Mouse (Mus musculus): ENCODE measurements around the gene Cnot10. TPM values are rescaled to one million over a fixed set of nuclear protein-coding genes. Genes with fewer than 3 reads are reported as not detected.

Cnot10 gene
- polyA plus RNA-seq, 1 experiment from 2014 or later: 13.8 TPM

DNA sequence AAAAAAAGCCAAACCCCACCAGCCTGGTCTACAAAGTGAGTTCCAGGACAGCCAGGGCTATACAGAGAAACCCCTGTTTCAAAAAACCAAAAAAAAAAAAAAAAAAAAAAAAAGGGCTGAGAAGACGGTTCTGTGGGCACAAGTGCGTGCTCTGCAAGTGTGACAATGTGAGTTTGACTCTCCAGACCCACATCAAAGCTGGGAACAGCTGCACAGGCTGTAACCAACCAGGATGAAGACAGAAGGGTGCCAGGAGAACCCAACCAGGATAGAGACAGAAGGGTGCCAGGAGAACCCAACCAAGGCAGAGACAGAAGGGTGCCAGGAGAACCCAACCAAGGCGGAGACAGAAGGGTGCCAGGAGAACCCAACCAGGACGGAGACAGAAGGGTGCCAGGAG is 3.8 kb downstream of the Cnot10 start:
- Histone ChIP-seq H3K79me2 (ENCODE audit: inconsistent target) (peaks cover 64% of the 10 kb centered on the region), H3K4me3 (ENCODE audit: inconsistent target) (no peak overlapping the region), H3K27ac (no peak overlapping the region), H3K36me3 (ENCODE audit: inconsistent target) (peaks cover 14% of the 10 kb centered on the region; the same call in 1 of the 2 replicates)
- WGBS (ENCODE audit: missing documents): 100% methylated on average over 4 of the region's 4 CpGs

DNA sequence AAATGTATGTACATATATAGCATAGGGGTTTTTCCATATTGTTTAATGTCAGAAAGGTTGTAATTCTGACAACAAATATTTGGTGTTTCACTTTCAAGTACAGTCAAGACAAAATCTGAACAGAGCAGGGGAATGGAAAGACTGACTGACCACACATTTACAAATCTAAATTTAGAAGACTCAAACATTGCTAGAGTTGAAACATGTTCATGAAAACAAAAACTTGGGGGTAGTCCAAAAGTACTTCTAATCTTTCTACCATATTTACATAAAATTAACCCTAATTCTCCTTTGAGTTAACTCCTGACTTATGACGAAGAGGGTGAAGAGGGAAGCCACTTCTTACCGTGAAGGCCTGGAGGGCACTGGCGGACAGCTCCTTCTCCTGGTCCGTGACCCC is 7.7 kb downstream of the Cnot10 start:
- no peak overlapping the region for H3K4me3 ChIP-seq (ENCODE audit: inconsistent target)
- no peak overlapping the region for H3K27ac ChIP-seq
- WGBS (ENCODE audit: missing documents): 91% methylated on average over 4 of the region's 4 CpGs
- peaks cover 42% of the 10 kb centered on the region for H3K79me2 ChIP-seq (ENCODE audit: inconsistent target)
- H3K36me3 ChIP-seq (ENCODE audit: inconsistent target): peaks cover 43% of the 10 kb centered on the region; the same call in 1 of the 2 replicates

DNA sequence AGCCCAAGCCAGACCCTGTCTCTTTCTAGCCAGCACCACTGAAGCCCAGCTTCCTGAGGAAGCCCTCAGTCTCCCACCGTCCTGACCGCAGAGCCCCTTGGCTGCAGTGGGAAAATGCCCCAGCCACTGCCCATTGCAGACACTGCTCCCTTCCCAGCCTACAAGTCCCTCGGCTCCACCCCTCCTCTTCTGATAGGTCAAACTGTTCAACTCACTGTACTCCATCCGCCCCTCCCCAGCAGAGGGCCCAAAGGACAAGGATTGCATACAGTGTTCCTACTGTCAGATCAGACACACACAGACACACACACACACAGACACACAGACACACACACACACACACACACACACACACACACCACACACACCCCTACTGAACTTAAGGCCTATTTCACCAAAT is 13.3 kb downstream of the Cnot10 start:
- H3K4me3 ChIP-seq (ENCODE audit: inconsistent target): no peak overlapping the region
- no peak overlapping the region for H3K27ac ChIP-seq
- WGBS (ENCODE audit: missing documents): 98% methylated on average over 4 of the region's 4 CpGs
- no peaks in the 10 kb centered on the region for H3K79me2 ChIP-seq (ENCODE audit: inconsistent target)
- peaks cover 63% of the 10 kb centered on the region; the same call in 1 of the 2 replicates for H3K36me3 ChIP-seq (ENCODE audit: inconsistent target)

DNA sequence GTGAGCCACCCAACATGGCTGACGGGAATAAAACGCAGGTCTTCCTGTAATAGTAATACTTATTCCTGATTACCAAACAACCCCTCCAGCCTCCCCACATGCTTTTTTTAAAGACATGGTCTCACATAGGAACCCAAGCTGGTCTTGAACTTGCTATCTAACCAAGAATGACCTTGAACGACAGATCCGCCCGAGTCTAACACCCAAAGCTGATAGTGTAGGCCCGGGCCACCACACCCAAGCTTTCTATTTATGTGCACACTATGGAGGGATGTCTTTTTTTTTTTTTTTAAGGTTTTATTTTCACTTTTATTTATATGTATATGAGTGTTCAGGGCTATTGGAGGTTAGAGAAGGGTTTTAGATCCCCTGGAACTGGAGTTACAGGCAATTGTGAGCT is 15.8 kb downstream of the Cnot10 start:
- Histone ChIP-seq H3K36me3 (ENCODE audit: inconsistent target) (peaks cover 52% of the 10 kb centered on the region; the same call in 1 of the 2 replicates), H3K79me2 (ENCODE audit: inconsistent target) (no peaks in the 10 kb centered on the region)
- WGBS (ENCODE audit: missing documents): 91% methylated on average over 6 of the region's 6 CpGs

DNA sequence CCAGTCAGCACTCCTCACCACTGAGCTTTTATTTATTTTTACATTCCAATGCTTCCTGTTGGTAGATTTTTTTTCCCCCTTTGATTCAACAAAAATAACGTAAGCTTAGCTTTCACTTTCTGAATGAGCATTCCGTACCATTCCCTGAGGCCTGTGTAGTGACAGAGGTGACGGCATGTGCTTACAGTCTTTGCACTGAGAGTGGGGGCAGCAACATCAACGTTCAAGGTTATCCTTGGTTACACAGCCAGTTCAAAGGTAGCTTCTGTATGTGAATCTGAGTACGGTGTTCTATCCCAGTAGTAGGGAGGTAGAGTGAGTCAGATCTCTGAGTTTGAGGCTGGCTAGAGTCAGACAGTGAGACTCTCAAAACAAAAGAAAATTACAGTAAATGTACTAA is 18.8 kb downstream of the Cnot10 start:
- Histone ChIP-seq H3K27ac (no peak overlapping the region), H3K4me3 (ENCODE audit: inconsistent target) (no peak overlapping the region), H3K79me2 (ENCODE audit: inconsistent target) (no peaks in the 10 kb centered on the region), H3K36me3 (ENCODE audit: inconsistent target) (peaks cover 46% of the 10 kb centered on the region; the same call in 1 of the 2 replicates)
- WGBS (ENCODE audit: missing documents): 95% methylated on average over 5 of the region's 5 CpGs

More for the DNA sequence above, 15.8 kb downstream of the Cnot10 start:
- no peak overlapping the region for H3K27ac ChIP-seq
- H3K4me3 ChIP-seq (ENCODE audit: inconsistent target): no peak overlapping the region

DNA sequence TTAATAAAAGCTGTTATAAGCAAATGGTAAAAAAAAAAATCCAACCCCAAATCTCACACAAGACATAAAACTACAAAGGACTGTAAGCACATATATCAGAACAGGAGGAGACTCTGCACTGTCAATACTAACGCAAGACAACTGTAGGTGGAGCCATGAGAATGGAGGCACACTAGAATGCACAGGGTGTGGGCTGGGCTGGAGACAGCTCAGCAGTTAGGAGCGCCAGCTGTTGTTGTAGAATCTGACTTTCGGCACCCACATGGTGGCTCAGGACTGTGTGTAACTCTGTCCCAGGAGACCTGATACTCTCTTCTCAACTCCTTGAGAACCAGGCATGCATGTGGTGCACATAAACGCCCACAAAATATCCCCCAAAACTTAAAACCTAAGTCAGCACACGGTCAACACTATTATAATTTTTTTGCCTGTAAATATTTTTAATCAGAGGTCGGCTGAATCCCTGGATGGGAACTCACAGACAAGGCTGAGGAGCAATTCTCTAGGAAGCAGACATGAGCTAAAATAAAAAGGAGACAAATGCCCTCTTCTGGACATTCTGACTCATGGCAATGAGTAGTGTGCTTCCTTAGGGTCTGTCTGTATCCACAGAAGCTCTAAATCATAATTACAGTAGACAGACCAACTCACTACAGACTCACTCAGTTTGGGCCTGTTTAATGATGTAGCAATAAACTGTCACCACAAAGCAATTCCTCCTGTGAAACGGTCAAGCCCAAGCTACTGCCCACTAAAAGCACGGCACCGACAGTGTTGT is 25.6 kb downstream of the Cnot10 start:
- Histone ChIP-seq H3K4me3 (ENCODE audit: inconsistent target) (no peak overlapping the region), H3K79me2 (ENCODE audit: inconsistent target) (no peaks in the 10 kb centered on the region), H3K36me3 (ENCODE audit: inconsistent target) (peaks cover 57% of the 10 kb centered on the region), H3K27ac (no peak overlapping the region)
- WGBS (ENCODE audit: missing documents): 95% methylated on average over 9 of the region's 9 CpGs

DNA sequence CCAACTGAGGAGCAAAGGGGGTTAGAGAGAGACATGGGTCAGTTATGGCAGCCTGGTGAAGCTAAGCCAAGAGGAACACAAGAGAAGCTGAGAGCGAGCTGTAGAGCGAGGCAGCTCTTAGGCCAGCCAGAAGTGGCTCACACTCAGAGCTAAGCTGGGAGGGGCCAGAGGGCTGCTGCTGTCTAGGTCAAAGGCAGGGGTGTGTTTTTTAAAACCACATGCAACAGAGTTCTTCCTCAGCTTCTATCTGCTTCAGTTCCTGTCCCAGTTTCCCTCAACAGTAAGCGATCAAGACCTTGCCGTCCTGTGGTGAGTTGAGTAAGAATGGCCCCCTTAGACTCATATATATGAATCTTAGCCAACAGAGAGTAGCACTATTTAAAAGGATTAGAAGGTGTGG is 27.0 kb downstream of the Cnot10 start:
- no peak overlapping the region for H3K27ac ChIP-seq

DNA sequence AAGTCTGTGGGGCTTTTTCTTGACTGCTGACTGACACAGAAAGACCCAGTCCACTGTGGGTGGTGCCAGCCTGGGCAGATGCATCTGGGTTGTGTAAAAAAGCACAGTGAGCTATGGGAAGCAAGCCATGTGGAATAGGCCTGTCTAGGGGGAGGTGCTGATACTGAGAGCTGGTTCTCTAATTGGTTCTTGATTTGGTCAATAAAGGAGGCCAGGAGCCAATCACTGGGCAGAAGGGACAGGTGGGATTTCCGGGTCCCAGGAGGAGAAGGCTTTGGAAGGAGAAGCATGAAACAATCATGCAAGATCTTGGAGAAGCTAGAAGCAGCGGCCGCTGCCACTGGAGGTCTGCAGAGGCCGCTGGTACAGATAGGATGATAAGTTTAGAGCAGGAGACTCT is 27.4 kb downstream of the Cnot10 start:
- no peaks in the 10 kb centered on the region for H3K79me2 ChIP-seq (ENCODE audit: inconsistent target)
- WGBS (ENCODE audit: missing documents): 100% methylated on average over 4 of the region's 4 CpGs
- no peak overlapping the region for H3K27ac ChIP-seq
- H3K4me3 ChIP-seq (ENCODE audit: inconsistent target): no peak overlapping the region
- H3K36me3 ChIP-seq (ENCODE audit: inconsistent target): peaks cover 51% of the 10 kb centered on the region

More for the DNA sequence above, 27.0 kb downstream of the Cnot10 start:
- peaks cover 53% of the 10 kb centered on the region for H3K36me3 ChIP-seq (ENCODE audit: inconsistent target)
- no peak overlapping the region for H3K4me3 ChIP-seq (ENCODE audit: inconsistent target)
- H3K79me2 ChIP-seq (ENCODE audit: inconsistent target): no peaks in the 10 kb centered on the region
- 69% methylated on average over 4 of the region's 4 CpGs for WGBS (ENCODE audit: missing documents)

DNA sequence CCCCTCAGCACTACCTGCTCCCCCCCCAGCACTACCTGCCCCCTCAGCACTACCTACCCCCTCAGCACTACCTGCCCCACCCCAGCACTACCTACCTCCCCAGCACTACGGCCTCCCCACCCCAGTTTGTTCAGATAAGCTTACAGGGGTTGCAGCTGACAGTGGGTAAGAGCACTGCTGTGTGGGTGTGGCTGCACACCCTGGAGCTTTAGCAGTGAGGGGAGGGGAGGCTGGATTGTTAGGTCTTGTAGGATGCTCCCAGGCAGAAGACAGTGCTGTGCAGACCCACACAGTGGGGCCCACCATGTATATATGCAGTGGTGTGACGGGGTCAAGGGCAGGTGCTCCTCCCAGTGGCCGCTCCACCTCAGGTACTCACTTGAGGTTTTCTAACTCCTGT is 29.7 kb downstream of the Cnot10 start:
- no peak overlapping the region for H3K4me3 ChIP-seq (ENCODE audit: inconsistent target)
- peaks cover 54% of the 10 kb centered on the region for H3K36me3 ChIP-seq (ENCODE audit: inconsistent target)
- no peaks in the 10 kb centered on the region for H3K79me2 ChIP-seq (ENCODE audit: inconsistent target)
- WGBS (ENCODE audit: missing documents): 93% methylated on average over 3 of the region's 3 CpGs
- no peak overlapping the region for H3K27ac ChIP-seq

DNA sequence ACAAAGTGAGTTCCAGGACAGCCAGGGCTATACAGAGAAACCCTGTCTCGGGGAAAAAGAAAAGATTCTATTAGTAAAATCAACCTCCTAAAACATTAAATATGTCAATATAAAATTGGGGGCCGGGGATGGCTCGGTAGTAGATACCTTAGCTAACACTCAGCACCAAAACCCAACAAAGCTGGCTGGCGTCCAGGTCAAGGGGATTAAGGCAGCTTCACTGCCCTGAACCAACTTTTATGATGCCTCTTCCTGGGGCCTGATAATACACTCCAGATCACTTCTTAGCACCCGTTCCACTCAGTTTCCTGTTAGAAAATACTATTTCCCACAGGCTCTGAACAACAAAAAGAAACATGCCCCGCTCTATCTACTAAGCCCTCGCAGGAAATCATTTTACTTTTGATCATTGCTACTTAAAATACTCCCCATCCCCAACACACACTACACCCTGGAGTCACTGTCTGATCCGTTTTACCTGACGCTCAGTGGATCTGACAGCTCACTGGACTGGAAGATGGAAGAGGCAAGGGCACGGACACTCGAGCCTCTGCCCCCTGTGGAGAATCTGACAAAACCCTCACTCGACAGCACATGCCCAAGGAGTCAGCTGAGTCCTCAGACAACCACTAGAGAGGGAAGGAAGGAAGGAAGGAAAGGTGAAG is 36.0 kb downstream of the Cnot10 start:
- Histone ChIP-seq H3K27ac (no peak overlapping the region), H3K4me3 (ENCODE audit: inconsistent target) (no peak overlapping the region), H3K36me3 (ENCODE audit: inconsistent target) (peaks cover 25% of the 10 kb centered on the region; the same call in 1 of the 2 replicates), H3K79me2 (ENCODE audit: inconsistent target) (no peaks in the 10 kb centered on the region)
- 91% methylated on average over 12 of the region's 12 CpGs for WGBS (ENCODE audit: missing documents)

DNA sequence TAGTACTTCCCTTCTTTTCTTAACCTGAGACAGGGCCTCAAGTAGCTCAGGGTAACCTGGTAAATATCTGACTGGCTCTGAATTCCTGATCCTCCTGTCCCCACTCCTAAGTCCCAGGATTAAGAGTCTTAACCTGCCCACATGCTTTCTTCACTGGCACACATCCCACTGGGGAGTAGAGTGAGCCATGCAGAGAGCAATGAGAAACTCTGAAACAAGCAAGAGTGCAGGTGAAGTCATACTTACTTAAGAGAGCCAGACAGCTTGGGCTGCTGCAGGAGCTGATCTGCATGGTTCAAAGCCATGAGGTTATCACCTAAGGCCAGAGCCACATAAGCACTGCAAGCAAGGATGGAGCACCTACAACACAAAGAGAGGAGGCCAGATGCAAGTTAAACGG is 38.9 kb downstream of the Cnot10 start:
- no peaks in the 10 kb centered on the region for H3K79me2 ChIP-seq (ENCODE audit: inconsistent target)
- WGBS (ENCODE audit: missing documents): 87% methylated on average over 1 of the region's 1 CpGs
- peaks cover 32% of the 10 kb centered on the region for H3K36me3 ChIP-seq (ENCODE audit: inconsistent target)
- no peak overlapping the region for H3K27ac ChIP-seq
- no peak overlapping the region for H3K4me3 ChIP-seq (ENCODE audit: inconsistent target)

DNA sequence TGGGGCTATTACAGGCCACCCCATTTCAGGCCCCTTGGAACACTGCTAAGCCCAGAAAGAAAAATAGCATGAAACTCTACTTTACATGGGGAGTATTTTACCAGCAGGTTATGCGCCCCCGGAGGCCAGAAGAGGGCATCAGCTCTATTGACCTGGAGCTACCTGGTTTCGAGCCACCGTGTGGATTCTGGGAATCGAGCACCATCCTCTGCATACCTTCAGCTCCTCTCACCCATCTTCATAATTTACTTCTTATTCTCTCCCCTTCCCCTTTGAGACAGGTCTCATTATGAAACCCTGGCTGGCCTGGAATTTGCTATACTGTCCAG is 55.0 kb downstream of the Cnot10 start:
- no peak overlapping the region for H3K27ac ChIP-seq

DNA sequence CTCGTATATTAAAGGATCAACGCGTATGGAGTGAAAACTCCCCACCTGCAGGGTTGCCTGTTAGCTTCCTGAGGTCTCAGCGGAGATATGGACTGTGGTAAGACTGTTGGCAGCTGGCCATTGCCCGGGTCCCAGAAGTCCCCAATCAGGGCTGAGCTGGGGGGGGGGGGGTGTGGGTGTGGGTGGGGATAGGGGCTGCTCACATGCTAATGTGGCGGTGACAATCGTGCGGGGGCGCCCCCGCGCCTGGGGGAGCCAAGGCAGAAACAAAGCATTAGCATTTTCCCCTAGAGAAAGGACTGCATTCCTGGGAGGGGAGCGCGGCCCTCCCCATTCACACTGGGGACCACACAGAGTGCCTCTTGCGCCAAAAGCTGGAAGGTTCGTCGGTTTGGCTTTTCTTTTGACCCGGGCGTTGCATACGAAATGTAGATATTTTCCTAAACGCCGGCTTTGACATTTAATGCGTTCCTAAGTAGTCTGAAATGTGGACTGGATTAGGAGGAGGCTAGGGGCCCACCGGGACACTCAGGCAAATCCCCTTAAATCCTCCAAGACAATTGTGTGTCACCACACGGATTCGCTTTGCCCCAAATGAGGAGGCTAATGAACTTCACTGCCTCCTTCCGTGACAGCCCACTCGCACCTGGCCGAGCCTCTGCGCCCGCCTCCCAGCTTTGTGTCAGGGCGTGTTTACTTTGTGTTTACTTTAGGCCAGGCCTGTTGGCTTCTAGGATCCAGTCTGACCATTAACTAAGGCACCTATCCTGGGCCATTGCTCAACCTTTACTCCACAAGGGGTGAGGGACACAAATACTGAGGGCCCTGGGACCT is 55.6 kb downstream of the Cnot10 start:
- H3K36me3 ChIP-seq (ENCODE audit: inconsistent target): no peaks in the 10 kb centered on the region
- no peak overlapping the region for H3K27ac ChIP-seq
- H3K79me2 ChIP-seq (ENCODE audit: inconsistent target): no peaks in the 10 kb centered on the region
- H3K4me3 ChIP-seq (ENCODE audit: inconsistent target): no peak overlapping the region
- 42% methylated on average over 31 of the region's 31 CpGs for WGBS (ENCODE audit: missing documents)

More for the DNA sequence above, 55.0 kb downstream of the Cnot10 start:
- 87% methylated on average over 5 of the region's 5 CpGs for WGBS (ENCODE audit: missing documents)
- H3K36me3 ChIP-seq (ENCODE audit: inconsistent target): no peaks in the 10 kb centered on the region
- no peaks in the 10 kb centered on the region for H3K79me2 ChIP-seq (ENCODE audit: inconsistent target)
- H3K4me3 ChIP-seq (ENCODE audit: inconsistent target): no peak overlapping the region

DNA sequence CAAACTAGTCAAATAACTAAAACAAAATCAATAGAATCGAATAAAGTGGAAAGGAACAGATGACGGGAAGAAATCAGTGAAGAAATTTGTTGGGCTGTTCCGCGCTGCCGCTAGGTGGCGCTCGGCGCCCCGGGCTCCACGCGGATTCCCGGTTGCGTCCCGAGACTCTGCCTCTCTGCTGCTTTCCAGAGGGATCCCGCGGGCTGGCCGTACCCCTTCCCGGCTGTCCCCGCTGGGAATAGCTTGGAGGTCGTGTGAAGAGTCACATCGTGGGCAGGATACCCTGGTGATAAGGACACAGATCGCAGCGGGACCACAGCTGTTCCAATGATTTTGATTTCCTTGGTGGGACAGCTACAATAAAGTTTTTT is 56.2 kb downstream of the Cnot10 start:
- Histone ChIP-seq H3K79me2 (ENCODE audit: inconsistent target) (no peaks in the 10 kb centered on the region), H3K27ac (no peak overlapping the region), H3K4me3 (ENCODE audit: inconsistent target) (no peak overlapping the region), H3K36me3 (ENCODE audit: inconsistent target) (no peaks in the 10 kb centered on the region)
- WGBS (ENCODE audit: missing documents): 1% methylated on average over 23 of the region's 23 CpGs

DNA sequence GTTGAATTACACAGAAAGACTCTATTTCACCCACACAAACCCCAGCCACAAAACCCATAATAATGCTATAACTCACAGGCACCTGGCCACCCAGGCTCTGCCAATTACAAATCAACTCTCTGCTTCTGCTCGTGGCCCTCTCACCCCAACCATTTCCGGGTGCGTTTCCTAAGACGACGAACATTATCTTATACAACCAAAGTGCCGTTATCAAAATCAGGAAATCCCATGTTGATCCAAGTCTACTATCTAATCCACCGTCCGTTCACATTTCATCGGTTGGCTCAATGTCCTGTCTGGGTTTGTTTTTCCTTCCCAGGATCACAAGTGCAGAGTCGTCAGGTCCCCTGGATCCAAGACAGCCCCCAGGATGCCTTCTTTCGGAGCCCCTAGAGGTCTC is 61.3 kb downstream of the Cnot10 start:
- 49% methylated on average over 11 of the region's 11 CpGs for WGBS (ENCODE audit: missing documents)
- Histone ChIP-seq H3K36me3 (ENCODE audit: inconsistent target) (no peaks in the 10 kb centered on the region), H3K4me3 (ENCODE audit: inconsistent target) (no peak overlapping the region), H3K27ac (no peak overlapping the region), H3K79me2 (ENCODE audit: inconsistent target) (no peaks in the 10 kb centered on the region)
